Mouse (Mus musculus) limb, embryonic 10.5 days (tissue): ENCODE results near the gene Ppp1r1b. TPM values are rescaled to one million over a fixed set of nuclear protein-coding genes. Genes with fewer than 3 reads are reported as not detected.

Experiments
- DNase-seq: peaks from one replicate; pipeline ENCODE4 v3.0.0-alpha.2; 2017; ENCODE audit warnings: low spot score
- H3K27ac ChIP-seq: fragments of 300-500 bp; sonication (generic); 2 replicates; pipeline ENCODE4 v1.5.1; 2016; ENCODE audit warnings: mild to moderate bottlenecking
- H3K27me3 ChIP-seq: fragments of 300-500 bp; sonication (generic); 2 replicates; pipeline ENCODE4 v1.6.1; 2016; ENCODE audit warnings: low read depth, mild to moderate bottlenecking; ENCODE audit not compliant: poor library complexity, severe bottlenecking
- H3K36me3 ChIP-seq: fragments of 300-500 bp; sonication (generic); 2 replicates; pipeline ENCODE4 v1.6.1; 2016; ENCODE audit warnings: mild to moderate bottlenecking, moderate library complexity
- H3K4me1 ChIP-seq: fragments of 300-500 bp; sonication (generic); 2 replicates; pipeline ENCODE4 v1.6.1; 2016
- H3K4me3 ChIP-seq: fragments of 300-500 bp; sonication (generic); 2 replicates; pipeline ENCODE4 v1.5.1; 2016; ENCODE audit warnings: mild to moderate bottlenecking, moderate library complexity
- H3K9me3 ChIP-seq: fragments of 300-500 bp; sonication (generic); replicated peaks from 2 replicates; pipeline ENCODE4 v1.6.1; 2016; ENCODE audit warnings: mild to moderate bottlenecking
- WGBS: fragments of 180-500 bp; shearing (Covaris S2); methylation state at CpG from one replicate; pipeline ENCODE4 v1.1.7; 2016; 5-methylcytosine and 5-hydroxymethylcytosine counted together
- polyA plus RNA-seq: library from polyadenylated mRNA; unstranded; fragments of >200 nt; fragmentation: Nextera tagmentation; extraction: Ambion mirVana; gene quantifications from 2 replicates; pipeline ENCODE4 v1.2.1, GENCODE M21; 2016

Ppp1r1b gene
- polyA plus RNA-seq, 1 experiment from 2014 or later, result 0.13 TPM

GRCm38 (mm10) chr11:98342000-98342945 is 5.9 kb upstream of the Ppp1r1b start:
- no peaks in the 10 kb centered on the region for H3K9me3 ChIP-seq
- H3K4me3 ChIP-seq, result peak overlapping the region; percentile 31
- peaks cover 29% of the 10 kb centered on the region for H3K4me1 ChIP-seq
- H3K27ac ChIP-seq, result no peak overlapping the region
- no peaks in the 10 kb centered on the region for H3K36me3 ChIP-seq
- DNase-seq, result peak; percentile 98
- WGBS, result 4% methylated on average over 29 of the region's 29 CpGs
- peaks cover 97% of the 10 kb centered on the region for H3K27me3 ChIP-seq

GRCm38 (mm10) chr11:98345253-98345652 is 3.0 kb upstream of the Ppp1r1b start:
- Histone ChIP-seq H3K4me1 (peaks cover 27% of the 10 kb centered on the region), H3K27me3 (peaks cover 97% of the 10 kb centered on the region), H3K9me3 (no peaks in the 10 kb centered on the region), H3K27ac (no peak overlapping the region), H3K4me3 (0 out of 2 replicates have a peak overlapping the region, but pooled peaks have one; percentile 18), H3K36me3 (no peaks in the 10 kb centered on the region)
- 2% methylated on average over 14 of the region's 14 CpGs for WGBS
- peak; percentile 89 for DNase-seq

GRCm38 (mm10) chr11:98346168-98346567 is 2.0 kb upstream of the Ppp1r1b start:
- no peaks in the 10 kb centered on the region for H3K9me3 ChIP-seq
- DNase-seq, result no peak
- no peak overlapping the region for H3K27ac ChIP-seq
- no peaks in the 10 kb centered on the region for H3K36me3 ChIP-seq
- WGBS, result 11% methylated on average over 9 of the region's 9 CpGs
- H3K4me3 ChIP-seq, result no peak overlapping the region
- peaks cover 27% of the 10 kb centered on the region for H3K4me1 ChIP-seq
- peaks cover 98% of the 10 kb centered on the region for H3K27me3 ChIP-seq

- 2% methylated on average over 11 of the region's 12 CpGs for WGBS
- H3K4me1 ChIP-seq, result peaks cover 20% of the 10 kb centered on the region
- peak overlapping the region; percentile 52 for H3K4me3 ChIP-seq
- H3K27ac ChIP-seq, result no peak overlapping the region
- peaks cover 98% of the 10 kb centered on the region for H3K27me3 ChIP-seq
- DNase-seq, result no peak
- H3K9me3 ChIP-seq, result no peaks in the 10 kb centered on the region
- no peaks in the 10 kb centered on the region for H3K36me3 ChIP-seq
Measured at GRCm38 (mm10) chr11:98347385-98348082, 670 bp upstream of the Ppp1r1b start.

GRCm38 (mm10) chr11:98349308-98349707 is 1.1 kb downstream of the Ppp1r1b start:
- H3K4me1 ChIP-seq, result peaks cover 17% of the 10 kb centered on the region
- H3K4me3 ChIP-seq, result peak overlapping the region; percentile 52
- H3K27ac ChIP-seq, result no peak overlapping the region
- peaks cover 99% of the 10 kb centered on the region for H3K27me3 ChIP-seq
- WGBS, result 1% methylated on average over 9 of the region's 9 CpGs
- no peaks in the 10 kb centered on the region for H3K36me3 ChIP-seq
- H3K9me3 ChIP-seq, result no peaks in the 10 kb centered on the region
- DNase-seq, result no peak

GRCm38 (mm10) chr11:98352272-98352990 is 4.2 kb downstream of the Ppp1r1b start:
- Histone ChIP-seq H3K27me3 (peaks cover 89% of the 10 kb centered on the region), H3K4me1 (peaks cover 41% of the 10 kb centered on the region), H3K27ac (no peak overlapping the region), H3K9me3 (no peaks in the 10 kb centered on the region), H3K4me3 (no peak overlapping the region), H3K36me3 (no peaks in the 10 kb centered on the region)
- DNase-seq, result no peak
- WGBS, result 74% methylated on average over 18 of the region's 18 CpGs

- Histone ChIP-seq H3K36me3 (no peaks in the 10 kb centered on the region), H3K27ac (no peak overlapping the region), H3K4me3 (no peak overlapping the region), H3K4me1 (peaks cover 34% of the 10 kb centered on the region), H3K9me3 (no peaks in the 10 kb centered on the region), H3K27me3 (peaks cover 76% of the 10 kb centered on the region)
- DNase-seq, result no peak
- 30% methylated on average over 8 of the region's 8 CpGs for WGBS
Measured at GRCm38 (mm10) chr11:98353651-98354211, 5.5 kb downstream of the Ppp1r1b start.

- Histone ChIP-seq H3K9me3 (no peaks in the 10 kb centered on the region), H3K27me3 (peaks cover 69% of the 10 kb centered on the region), H3K4me3 (no peak overlapping the region), H3K4me1 (peaks cover 36% of the 10 kb centered on the region), H3K36me3 (no peaks in the 10 kb centered on the region), H3K27ac (no peak overlapping the region)
- DNase-seq, result no peak
- 65% methylated on average over 14 of the region's 14 CpGs for WGBS
Measured at GRCm38 (mm10) chr11:98354445-98354844, 6.2 kb downstream of the Ppp1r1b start.

GRCm38 (mm10) chr11:98355732-98356299 is 7.6 kb downstream of the Ppp1r1b start:
- Histone ChIP-seq H3K27me3 (peaks cover 55% of the 10 kb centered on the region), H3K9me3 (no peaks in the 10 kb centered on the region), H3K27ac (no peak overlapping the region), H3K4me1 (peaks cover 44% of the 10 kb centered on the region), H3K36me3 (no peaks in the 10 kb centered on the region), H3K4me3 (no peak overlapping the region)
- DNase-seq, result no peak
- WGBS, result 13% methylated on average over 6 of the region's 6 CpGs

- no peak for DNase-seq
- Histone ChIP-seq H3K4me1 (peaks cover 52% of the 10 kb centered on the region), H3K4me3 (no peak overlapping the region), H3K27me3 (peaks cover 45% of the 10 kb centered on the region), H3K27ac (0 out of 2 replicates have a peak overlapping the region, but pooled peaks have one; percentile 90), H3K36me3 (peaks cover 5% of the 10 kb centered on the region; the same call in 1 of the 2 replicates), H3K9me3 (no peaks in the 10 kb centered on the region)
- WGBS, result 78% methylated on average over 7 of the region's 7 CpGs
Measured at GRCm38 (mm10) chr11:98356625-98357394, 8.6 kb downstream of the Ppp1r1b start.

- Histone ChIP-seq H3K27me3 (peaks cover 37% of the 10 kb centered on the region), H3K4me1 (peaks cover 55% of the 10 kb centered on the region), H3K4me3 (peak overlapping the region; percentile 79), H3K27ac (peak overlapping the region; percentile 90), H3K36me3 (peaks cover 5% of the 10 kb centered on the region; the same call in 1 of the 2 replicates), H3K9me3 (no peaks in the 10 kb centered on the region)
- DNase-seq, result no peak
- whole genome bisulfite sequencing, result 9% methylated on average over 13 of the region's 13 CpGs
Measured at GRCm38 (mm10) chr11:98357396-98358160, 9.4 kb downstream of the Ppp1r1b start.
